Mouse (Mus musculus): ENCODE results near the gene Slc5a11.

The Slc5a11 gene

GRCm38 (mm10) chr7:123214365-123215075 is at the start of gene Slc5a11:
Gene Slc5a11, plus strand, starts transcription at chr7:123214780.
- no peak for DNase-seq (ENCODE audit: low read depth, low spot score)

DNA sequence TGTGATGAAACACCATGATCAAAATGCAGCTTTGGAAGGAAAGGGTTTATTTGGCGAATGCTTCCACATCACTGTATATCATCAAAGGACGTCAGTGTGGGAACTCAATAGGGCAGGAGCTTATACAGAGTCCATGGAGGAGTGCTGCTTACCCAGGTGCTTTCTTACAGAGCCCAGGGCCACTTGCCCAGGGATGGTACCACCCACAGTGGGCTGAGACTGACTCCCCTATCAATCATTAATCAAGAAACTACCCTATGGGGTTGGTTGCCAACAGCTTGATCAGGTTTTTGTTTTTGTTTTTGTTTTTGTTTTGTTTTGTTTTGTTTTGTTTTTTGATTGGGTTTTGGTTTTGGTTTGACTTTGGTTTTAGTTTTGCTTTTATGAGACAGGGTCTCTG is 47.1 kb upstream of the Slc5a11 start:
- no peak for DNase-seq (ENCODE audit: low read depth, low spot score)

GRCm38 (mm10) chr7:123169618-123170017 is 45.0 kb upstream of the Slc5a11 start:
- no peak for DNase-seq (ENCODE audit: low read depth, low spot score)

DNA sequence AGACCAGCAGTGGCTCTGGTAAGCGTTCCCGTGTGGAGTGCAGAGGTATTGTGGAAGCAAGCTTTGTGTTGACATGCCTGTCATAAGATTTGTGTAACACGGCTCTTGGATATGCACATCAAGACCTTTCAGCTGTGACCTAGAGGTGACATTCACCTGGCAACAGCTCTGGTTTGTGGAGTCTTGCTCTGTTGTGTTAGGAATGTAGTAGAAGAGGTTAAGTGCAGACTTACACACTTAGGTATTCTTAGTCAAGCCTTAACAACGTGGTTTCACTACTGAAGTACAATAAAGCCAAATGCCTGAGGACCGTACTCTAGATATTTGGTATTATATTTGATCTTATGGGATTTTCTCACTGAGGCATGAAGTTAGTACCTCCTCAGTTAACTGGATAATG is 42.5 kb upstream of the Slc5a11 start:
- no peak for DNase-seq (ENCODE audit: low read depth, low spot score)

GRCm38 (mm10) chr7:123177215-123177614 is 37.4 kb upstream of the Slc5a11 start:
- DNase-seq (ENCODE audit: low read depth, low spot score): no peak

- no peak for DNase-seq (ENCODE audit: low read depth, low spot score)
Measured at GRCm38 (mm10) chr7:123181787-123182701, 32.5 kb upstream of the Slc5a11 start.

- DNase-seq (ENCODE audit: low read depth, low spot score): no peak
Measured at GRCm38 (mm10) chr7:123184891-123185290, 29.7 kb upstream of the Slc5a11 start.

DNA sequence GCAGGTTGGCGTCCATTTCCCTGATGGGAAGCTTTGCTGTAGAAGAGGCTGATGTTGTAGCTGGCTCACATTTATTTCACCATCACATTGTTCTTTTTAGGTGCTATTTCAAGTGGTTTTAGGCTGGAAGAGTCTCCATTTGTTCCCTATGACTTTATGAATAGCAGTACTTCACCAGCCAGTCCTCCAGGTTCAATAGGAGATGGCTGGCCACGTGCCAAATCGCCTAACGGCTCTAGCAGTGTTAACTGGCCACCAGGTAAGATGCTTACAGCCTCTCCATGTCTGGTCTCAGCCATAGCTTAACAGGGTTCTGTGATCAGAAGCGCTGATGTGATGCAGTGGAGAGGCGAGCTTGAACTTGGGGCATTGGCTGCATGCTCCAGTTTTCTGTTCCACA is 28.1 kb upstream of the Slc5a11 start:
- DNase-seq (ENCODE audit: low read depth, low spot score): no peak

DNA sequence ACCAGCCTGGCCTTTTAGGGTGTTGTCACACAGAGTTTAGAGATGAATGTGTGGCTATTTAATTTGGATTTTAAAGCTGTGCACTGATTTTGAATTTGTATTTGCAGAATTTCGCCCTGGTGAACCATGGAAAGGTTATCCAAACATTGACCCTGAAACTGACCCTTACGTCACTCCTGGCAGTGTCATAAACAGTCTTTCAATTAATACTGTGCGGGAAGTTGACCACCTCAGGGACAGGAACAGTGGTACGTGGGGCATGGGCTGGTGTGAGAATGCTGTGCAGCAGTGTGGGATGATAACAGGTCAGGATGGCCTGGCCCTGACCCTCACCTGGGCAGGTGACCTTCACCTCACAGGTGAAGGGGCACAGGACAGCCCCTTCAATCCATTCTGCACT is 27.3 kb upstream of the Slc5a11 start:
- DNase-seq (ENCODE audit: low read depth, low spot score): no peak

DNA sequence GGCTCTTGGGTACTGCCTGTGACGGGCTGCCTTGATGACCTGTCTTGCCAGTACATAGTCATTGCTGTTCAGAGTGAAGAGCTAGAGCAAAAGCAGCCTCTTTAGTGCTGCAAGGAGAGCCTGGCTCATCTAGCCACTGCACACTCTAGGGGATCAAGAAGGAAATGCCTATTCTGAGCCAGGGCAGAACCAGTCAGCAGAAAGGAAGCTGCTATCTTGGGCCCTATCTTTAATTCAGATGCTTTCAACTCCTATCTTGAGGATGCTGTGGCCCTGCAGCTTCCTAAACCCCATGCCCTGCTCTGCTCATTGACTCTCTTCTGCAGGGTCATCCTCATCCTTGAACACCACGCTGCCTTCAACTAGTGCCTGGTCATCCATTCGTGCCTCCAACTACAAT is 26.1 kb upstream of the Slc5a11 start:
- DNase-seq (ENCODE audit: low read depth, low spot score): no peak

DNA sequence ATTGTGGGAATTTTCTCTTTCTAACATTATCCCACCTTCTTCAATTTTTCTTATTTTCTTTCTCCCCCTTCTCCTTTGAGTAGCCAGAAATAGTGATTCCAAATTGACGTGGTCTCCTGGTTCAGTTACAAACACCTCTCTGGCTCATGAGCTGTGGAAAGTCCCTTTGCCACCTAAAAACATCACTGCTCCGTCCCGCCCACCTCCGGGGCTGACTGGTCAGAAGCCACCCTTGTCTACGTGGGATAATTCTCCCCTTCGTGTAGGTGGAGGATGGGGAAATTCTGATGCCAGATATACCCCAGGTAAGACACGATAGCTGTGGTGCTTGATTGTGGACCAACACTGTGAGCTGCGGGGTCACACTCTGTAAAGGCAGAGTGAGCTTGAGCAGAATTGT is 24.8 kb upstream of the Slc5a11 start:
- no peak for DNase-seq (ENCODE audit: low read depth, low spot score)

- no peak for DNase-seq (ENCODE audit: low read depth, low spot score)
Measured at GRCm38 (mm10) chr7:123191731-123192130, 22.8 kb upstream of the Slc5a11 start.

DNA sequence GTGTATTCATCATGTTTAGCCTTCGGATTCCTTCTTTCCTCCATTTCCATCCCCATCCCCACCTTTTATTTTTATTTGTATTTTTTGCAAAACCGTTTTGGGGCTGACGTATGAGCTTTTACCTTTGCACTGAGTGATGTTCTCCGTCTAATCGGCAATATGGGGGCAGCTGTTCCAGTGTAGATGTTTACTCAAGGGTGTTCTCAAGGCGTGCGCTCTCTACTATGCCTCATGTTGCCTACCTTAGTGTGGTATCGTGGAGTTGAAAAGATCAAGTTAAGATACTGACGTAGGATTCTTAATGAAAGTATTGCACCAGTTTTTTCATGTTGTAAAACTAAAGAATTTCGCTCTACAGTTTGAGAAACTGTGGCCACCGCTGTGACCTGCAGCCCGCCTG is 21.4 kb upstream of the Slc5a11 start:
- DNase-seq (ENCODE audit: low read depth, low spot score): no peak

DNA sequence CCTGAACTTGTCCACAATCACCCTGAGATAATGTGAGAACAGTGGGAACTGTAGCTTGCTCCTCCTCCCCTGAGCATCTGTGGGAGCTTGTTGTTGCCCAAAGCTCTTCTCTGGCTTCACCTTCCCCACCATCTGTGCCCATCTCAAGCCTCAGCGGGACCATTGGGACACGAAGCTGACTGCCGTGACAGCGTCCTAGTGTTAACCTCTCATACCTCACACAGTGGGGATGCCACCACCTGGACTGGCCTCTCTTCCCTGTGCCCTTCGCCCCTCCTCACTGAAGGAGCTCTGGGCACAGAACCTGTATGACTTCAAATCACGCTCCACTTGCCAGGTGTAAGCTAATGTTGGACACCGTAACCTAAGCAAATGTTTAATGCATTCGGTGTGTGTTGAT is 19.9 kb upstream of the Slc5a11 start:
- no peak for DNase-seq (ENCODE audit: low read depth, low spot score)

GRCm38 (mm10) chr7:123196432-123196831 is 18.1 kb upstream of the Slc5a11 start:
- no peak for DNase-seq (ENCODE audit: low read depth, low spot score)

GRCm38 (mm10) chr7:123198695-123199094 is 15.9 kb upstream of the Slc5a11 start:
- DNase-seq (ENCODE audit: low read depth, low spot score): no peak

- no peak for DNase-seq (ENCODE audit: low read depth, low spot score)
Measured at GRCm38 (mm10) chr7:123199151-123199550, 15.4 kb upstream of the Slc5a11 start.

- DNase-seq (ENCODE audit: low read depth, low spot score): no peak
Measured at GRCm38 (mm10) chr7:123199656-123200206, 14.8 kb upstream of the Slc5a11 start.

GRCm38 (mm10) chr7:123200722-123201121 is 13.9 kb upstream of the Slc5a11 start:
- no peak for DNase-seq (ENCODE audit: low read depth, low spot score)

- peak; percentile 17 for DNase-seq (ENCODE audit: low read depth, low spot score)
Measured at GRCm38 (mm10) chr7:123205261-123205660, 9.3 kb upstream of the Slc5a11 start.

- DNase-seq (ENCODE audit: low read depth, low spot score): no peak
Measured at GRCm38 (mm10) chr7:123207561-123207960, 7.0 kb upstream of the Slc5a11 start.

DNA sequence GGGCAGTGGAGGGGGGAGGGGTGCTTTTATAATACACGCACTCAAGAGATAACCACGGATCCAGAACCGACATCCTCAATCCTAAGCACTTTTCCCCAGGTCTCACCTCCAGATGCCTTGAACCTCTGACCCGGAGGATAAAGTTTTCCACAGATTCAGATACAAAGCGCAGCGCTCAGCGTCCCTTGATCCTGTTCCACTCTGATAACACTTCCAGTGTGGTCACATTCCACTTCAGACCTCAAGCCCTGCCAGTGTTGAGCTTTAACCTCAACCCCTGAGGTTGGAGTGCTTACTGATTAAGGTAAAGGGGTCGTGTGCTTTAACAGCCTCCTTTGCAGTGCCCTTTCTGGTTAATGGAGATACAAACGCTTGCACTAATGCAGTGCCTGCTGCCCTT is 4.7 kb upstream of the Slc5a11 start:
- DNase-seq (ENCODE audit: low read depth, low spot score): no peak

- DNase-seq (ENCODE audit: low read depth, low spot score): no peak
Measured at GRCm38 (mm10) chr7:123211461-123211860, 3.1 kb upstream of the Slc5a11 start.
